Mouse (Mus musculus) urinary bladder, postnatal 36 days (tissue): ENCODE results near the gene Pld3.
A peak's percentile ranks its signal among the peaks of the same experiment; 100 is the strongest.

Experiments used
- DNase-seq, 2 experiments: peaks; one replicate each; pipeline ENCODE4 v3.0.0; 2022; ENCODE audit warnings: low spot score in 2 of 2, mixed read lengths in 1 of 2

Gene Pld3

GRCm38 (mm10) chr7:27552931-27553513 is at the start of gene Pld3, which contains the start of gene 2310022A10Rik:
Pld3 (minus strand) TSS chr7:27553218.
2310022A10Rik (plus strand) TSS chr7:27553233.
- peak; percentile 91 to 96 for DNase-seq

GRCm38 (mm10) chr7:27602161-27602560 is 49.1 kb upstream of the Pld3 start:
- no peak for DNase-seq

- DNase-seq: no peak
These were observed 48.6 kb upstream of the Pld3 start for GRCm38 (mm10) chr7:27601628-27602027.

- DNase-seq: no peak
These were observed 45.0 kb upstream of the Pld3 start for GRCm38 (mm10) chr7:27598053-27598452.

GRCm38 (mm10) chr7:27596586-27597503 is 43.8 kb upstream of the Pld3 start:
- peak in 1 of 2 experiments; percentile 56 for DNase-seq

- no peak for DNase-seq
These were observed 40.1 kb upstream of the Pld3 start for GRCm38 (mm10) chr7:27592934-27593645.

GRCm38 (mm10) chr7:27592217-27592929 is 39.4 kb upstream of the Pld3 start:
- DNase-seq: peak; percentile 35 to 36

GRCm38 (mm10) chr7:27591266-27592216 is 38.5 kb upstream of the Pld3 start, which contains the start of gene Akt2:
Akt2 (plus strand) TSS chr7:27591552.
- DNase-seq: peak; percentile 78 to 90

GRCm38 (mm10) chr7:27590566-27591213 is 37.7 kb upstream of the Pld3 start:
- DNase-seq: no peak

GRCm38 (mm10) chr7:27590088-27590487 is 37.1 kb upstream of the Pld3 start:
- no peak for DNase-seq

- no peak for DNase-seq
These were observed 34.7 kb upstream of the Pld3 start for GRCm38 (mm10) chr7:27587741-27588140.

GRCm38 (mm10) chr7:27586861-27587260 is 33.8 kb upstream of the Pld3 start:
- DNase-seq: no peak

GRCm38 (mm10) chr7:27580380-27581174 is 27.6 kb upstream of the Pld3 start:
- no peak for DNase-seq

- no peak for DNase-seq
These were observed 25.4 kb upstream of the Pld3 start for GRCm38 (mm10) chr7:27578465-27578864.

- DNase-seq: no peak
These were observed 24.6 kb upstream of the Pld3 start for GRCm38 (mm10) chr7:27577589-27577988.

- peak in 1 of 2 experiments; percentile 63 for DNase-seq
These were observed 23.9 kb upstream of the Pld3 start for GRCm38 (mm10) chr7:27576914-27577313.

- no peak for DNase-seq
These were observed 21.3 kb upstream of the Pld3 start for GRCm38 (mm10) chr7:27574124-27574880.

GRCm38 (mm10) chr7:27572133-27572532 is 19.1 kb upstream of the Pld3 start:
- DNase-seq: no peak
